Mouse (Mus musculus): ENCODE results near the gene Erc2.

- TF ChIP-seq CTCF (conservative IDR thresholded peaks at IDR 0.05; ENCODE audit: low read length) (no peak), NANOG (IDR thresholded peaks at IDR 0.05; ENCODE audit: borderline replicate concordance, low read length) (no peak), POU5F1 (IDR thresholded peaks at IDR 0.05; ENCODE audit: borderline replicate concordance, low read length) (no peak)
These were observed 163.3 kb downstream of the Erc2 start for GRCm38 (mm10) chr14:27785562-27785961.

Data from E14TG2a.4 (cell line).